Mouse (Mus musculus): ENCODE data around the gene Rrh.
A peak's percentile ranks its signal among the peaks of the same experiment; 100 is the strongest.
"Not testable (repeated sequence)": the region's sequence is repeated elsewhere in the genome, so short reads cannot be mapped to it uniquely, and the experiment has no call there.

Rrh gene

DNA sequence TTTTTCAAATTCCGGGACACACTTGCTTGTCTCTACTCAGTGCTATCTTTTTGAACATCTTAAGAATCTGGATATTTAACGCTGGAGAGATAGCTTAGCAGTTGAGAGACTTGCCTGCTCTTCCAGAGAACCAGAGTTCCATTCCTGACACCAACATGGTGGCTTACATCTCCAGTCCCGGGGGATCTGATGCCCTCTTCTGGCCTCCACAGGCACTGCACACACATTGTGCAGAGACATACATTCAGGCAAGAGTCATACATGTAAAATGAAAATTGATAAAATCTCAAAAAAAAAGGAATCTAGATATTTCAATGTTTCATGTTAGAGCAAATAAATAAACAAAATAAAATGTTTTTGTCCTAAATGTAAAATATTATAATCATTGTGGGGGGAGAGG is 39.6 kb downstream of the Rrh start:
- no peak for DNase-seq (ENCODE audit: low read depth, low spot score)

GRCm38 (mm10) chr3:129781435-129781834 is 41.0 kb downstream of the Rrh start:
- no peak for DNase-seq (ENCODE audit: low read depth, low spot score)

DNA sequence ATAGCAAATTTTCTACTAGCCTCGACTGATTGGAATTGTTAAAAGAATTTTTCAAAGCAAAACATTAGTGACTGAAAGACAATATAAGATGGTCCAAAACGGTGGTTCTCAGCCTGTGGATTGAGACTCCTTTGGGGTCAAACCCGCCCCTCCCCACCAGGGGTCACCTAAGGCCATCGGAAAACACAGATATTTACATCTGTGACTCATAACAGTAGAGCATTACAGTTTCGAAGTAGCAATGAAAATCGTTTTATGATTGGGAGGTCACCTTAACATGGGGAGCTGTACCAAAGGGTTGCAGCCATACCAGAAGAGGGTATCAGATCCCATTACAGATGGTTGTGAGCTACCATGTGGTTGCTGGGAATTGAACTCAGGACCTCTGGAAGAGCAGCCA is 51.2 kb downstream of the Rrh start:
- no peak for DNase-seq (ENCODE audit: low read depth, low spot score)

GRCm38 (mm10) chr3:129766971-129767794 is 55.2 kb downstream of the Rrh start:
- DNase-seq (ENCODE audit: low read depth, low spot score) = no peak

DNA sequence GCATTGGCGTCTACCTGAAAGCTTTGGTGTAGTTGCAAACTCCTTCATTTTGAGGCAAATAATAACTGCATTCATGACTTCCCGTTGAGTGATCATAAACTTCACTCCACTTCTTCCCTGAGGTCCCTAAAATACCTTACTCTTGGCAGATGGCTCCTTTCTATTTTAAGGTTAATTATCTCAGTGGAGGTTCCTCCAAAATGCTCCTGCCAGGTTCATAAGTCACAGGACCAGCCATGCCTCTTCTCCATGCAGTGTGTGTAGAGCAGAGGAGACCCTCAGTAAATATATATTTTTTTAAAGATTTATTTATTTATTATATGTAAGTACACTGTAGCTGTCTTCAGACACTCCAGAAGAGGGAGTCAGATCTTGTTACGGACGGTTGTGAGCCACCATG is 56.3 kb downstream of the Rrh start:
- no peak for DNase-seq (ENCODE audit: low read depth, low spot score)

DNA sequence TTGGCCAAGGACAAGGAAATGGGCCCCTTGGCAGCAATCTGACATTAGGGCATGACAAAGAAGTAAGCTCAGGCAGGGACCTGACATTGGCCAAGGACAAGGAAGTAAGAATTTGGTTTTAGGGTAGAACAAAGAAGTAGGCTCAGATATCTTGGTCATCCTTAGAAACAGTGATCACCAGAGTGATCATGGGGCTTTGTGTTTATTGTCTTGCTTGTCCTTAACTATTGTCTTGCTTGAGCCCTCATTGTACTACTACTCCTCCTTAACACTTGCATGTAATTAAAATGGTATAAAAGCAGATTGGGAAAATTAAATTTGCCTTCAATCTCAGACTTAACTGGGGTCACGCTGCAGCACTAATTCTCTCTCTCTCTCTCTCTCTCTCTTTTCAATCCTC is 64.8 kb downstream of the Rrh start:
- not testable (repeated sequence) for DNase-seq (ENCODE audit: low read depth, low spot score)

GRCm38 (mm10) chr3:129754650-129755604 is 67.5 kb downstream of the Rrh start, which contains the start of gene Egf:
Egf (minus strand) TSS chr3:129755316.
- DNase-seq (ENCODE audit: low read depth, low spot score) = peak; percentile 12

Data from brain, embryonic 18.5 days (tissue).